Mouse (Mus musculus) myocyte (in vitro differentiated cells): Measurements from ENCODE around the gene Siglece. TPM values are rescaled to one million over a fixed set of nuclear protein-coding genes. Genes with fewer than 3 reads are reported as not detected.
"Not testable (repeated sequence)": the region's sequence is repeated elsewhere in the genome, so short reads cannot be mapped to it uniquely, and the experiment has no call there.

Experiments
- H3K27me3 ChIP-seq: one replicate; pipeline ENCODE4 v1.6.1; 2011; ENCODE audit not compliant: control insufficient read depth, insufficient read depth, insufficient read length
- H3K36me3 ChIP-seq: one replicate; pipeline ENCODE4 v1.6.1; 2011; ENCODE audit not compliant: control insufficient read depth, insufficient read depth
- H3K4me2 ChIP-seq: one replicate; pipeline ENCODE4 v1.6.1; 2011; ENCODE audit warnings: low read depth, control low read depth
- H3K4me3 ChIP-seq: one replicate; pipeline ENCODE4 v1.5.1; 2011; ENCODE audit warnings: mild to moderate bottlenecking, control low read depth, moderate library complexity
- H3K79me2 ChIP-seq: one replicate; pipeline ENCODE4 v1.6.1; 2011; ENCODE audit not compliant: control insufficient read depth, insufficient read depth
- H3ac ChIP-seq: one replicate; pipeline ENCODE4 v1.6.1; 2011; ENCODE audit not compliant: control insufficient read depth, insufficient read length
- CEBPB ChIP-seq: IDR thresholded peaks from 2 replicates; pipeline ENCODE4 v1.6.1; 2011; ENCODE audit warnings: mild to moderate bottlenecking, moderate library complexity; ENCODE audit not compliant: poor library complexity, insufficient read depth, severe bottlenecking
- E2F4 ChIP-seq: IDR thresholded peaks from one replicate; pipeline ENCODE4 v1.6.1; 2011; ENCODE audit warnings: mild to moderate bottlenecking, control low read depth, moderate library complexity; ENCODE audit not compliant: insufficient read depth
- MAX ChIP-seq: IDR thresholded peaks from one replicate; pipeline ENCODE4 v1.6.1; 2011; ENCODE audit warnings: low read depth, mild to moderate bottlenecking, control low read depth
- MYOD1 ChIP-seq, 3 experiments: IDR thresholded peaks; one replicate each; pipeline ENCODE4 v1.6.1; 2011; ENCODE audit warnings: control low read depth in 2 of 3, low read depth in 2 of 3, mild to moderate bottlenecking in 2 of 3, moderate library complexity in 1 of 3; ENCODE audit not compliant: insufficient read length in 2 of 3, control insufficient read depth in 1 of 3
- MYOG ChIP-seq, 3 experiments: IDR thresholded peaks; one replicate each; pipeline ENCODE4 v1.6.1; 2011; ENCODE audit warnings: control low read depth in 2 of 3, low read depth in 2 of 3, mild to moderate bottlenecking in 2 of 3; ENCODE audit not compliant: insufficient read length in 2 of 3, control insufficient read depth in 1 of 3, insufficient read depth in 1 of 3
- POLR2A ChIP-seq: IDR thresholded peaks from one replicate; pipeline ENCODE4 v1.6.1; 2011; ENCODE audit warnings: low read depth, mild to moderate bottlenecking, control low read depth, moderate library complexity; ENCODE audit not compliant: insufficient read length
- POLR2AphosphoS2 ChIP-seq: IDR thresholded peaks from one replicate; pipeline ENCODE4 v1.6.1; 2011; ENCODE audit warnings: low read depth, control low read depth; ENCODE audit not compliant: insufficient read length
- REST ChIP-seq: IDR thresholded peaks from one replicate; pipeline ENCODE4 v1.6.1; 2011; ENCODE audit warnings: mild to moderate bottlenecking, control low read depth, moderate library complexity; ENCODE audit not compliant: insufficient read depth, insufficient read length
- SRF ChIP-seq: IDR thresholded peaks from one replicate; pipeline ENCODE4 v1.6.1; 2011; ENCODE audit warnings: low read depth; ENCODE audit not compliant: control insufficient read depth, insufficient read length
- TCF12 ChIP-seq: IDR thresholded peaks from one replicate; pipeline ENCODE4 v1.6.1; 2011; ENCODE audit warnings: mild to moderate bottlenecking, control low read depth; ENCODE audit not compliant: poor library complexity, insufficient read depth, severe bottlenecking
- TCF3 ChIP-seq: IDR thresholded peaks from one replicate; pipeline ENCODE4 v1.6.1; 2011; ENCODE audit warnings: low read depth, control low read depth; ENCODE audit not compliant: insufficient read length
- USF1 ChIP-seq: IDR thresholded peaks from one replicate; pipeline ENCODE4 v1.6.1; 2011; ENCODE audit warnings: low read depth, mild to moderate bottlenecking, control low read depth, moderate library complexity
- polyA plus RNA-seq: library from polyadenylated mRNA; unstranded; fragments of >200 nt; fragmentation: generic; extraction: Trizol; gene quantifications from one replicate; pipeline ENCODE4 v1.2.1, GENCODE M21; 2012; ENCODE audit warnings: missing spikeins

The Siglece gene
- not detected for polyA plus RNA-seq

- Histone ChIP-seq H3K27me3 (peaks cover 13% of the 10 kb centered on the region), H3ac (no peak within 1 kb of the TSS), H3K4me3 (no peak within 1 kb of the TSS), H3K36me3 (no peaks in the 10 kb centered on the region), H3K4me2 (no peak within 1 kb of the TSS), H3K79me2 (no peaks in the 10 kb centered on the region)
- TF ChIP-seq CEBPB, result no peak
- no peak for TF ChIP-seq SRF
- no peak for TF ChIP-seq TCF12
- TF ChIP-seq USF1, result no peak
- TF ChIP-seq TCF3, result no peak
- no peak for TF ChIP-seq E2F4
- no peak for TF ChIP-seq MYOG (IDR thresholded peaks at IDR 0.05; ENCODE audit: control insufficient read depth in 1 of 3, insufficient read depth in 1 of 3, insufficient read length in 2 of 3, low read depth in 2 of 3)
- no peak for TF ChIP-seq MAX
- TF ChIP-seq POLR2A, result no peak
- no peak for TF ChIP-seq MYOD1 (IDR thresholded peaks at IDR 0.05; ENCODE audit: control insufficient read depth in 1 of 3, insufficient read length in 2 of 3, low read depth in 2 of 3)
- no peak for TF ChIP-seq REST
- TF ChIP-seq POLR2AphosphoS2, result no peak
Measured at GRCm38 (mm10) chr7:43660002-43660401, at the start of gene Siglece. Gene Siglece (minus strand): TSS chr7:43660161.

GRCm38 (mm10) chr7:43690118-43690517, 30.2 kb upstream of the Siglece start, which contains the start of gene Klk14:
Gene Klk14 (plus strand): TSS chr7:43690418.
- Histone ChIP-seq H3K36me3 (no peaks in the 10 kb centered on the region), H3ac (no peak within 1 kb of the TSS), H3K4me3 (no peak within 1 kb of the TSS), H3K79me2 (no peaks in the 10 kb centered on the region), H3K27me3 (no peaks in the 10 kb centered on the region), H3K4me2 (no peak within 1 kb of the TSS)
- TF ChIP-seq TCF12, result no peak
- no peak for TF ChIP-seq POLR2A
- TF ChIP-seq CEBPB, result no peak
- no peak for TF ChIP-seq MYOD1 (IDR thresholded peaks at IDR 0.05; ENCODE audit: control insufficient read depth in 1 of 3, insufficient read length in 2 of 3, low read depth in 2 of 3)
- TF ChIP-seq MAX, result no peak
- TF ChIP-seq REST, result no peak
- no peak for TF ChIP-seq SRF
- no peak for TF ChIP-seq USF1
- no peak for TF ChIP-seq MYOG (IDR thresholded peaks at IDR 0.05; ENCODE audit: control insufficient read depth in 1 of 3, insufficient read depth in 1 of 3, insufficient read length in 2 of 3, low read depth in 2 of 3)
- no peak for TF ChIP-seq E2F4
- no peak for TF ChIP-seq TCF3
- TF ChIP-seq POLR2AphosphoS2, result no peak

DNA sequence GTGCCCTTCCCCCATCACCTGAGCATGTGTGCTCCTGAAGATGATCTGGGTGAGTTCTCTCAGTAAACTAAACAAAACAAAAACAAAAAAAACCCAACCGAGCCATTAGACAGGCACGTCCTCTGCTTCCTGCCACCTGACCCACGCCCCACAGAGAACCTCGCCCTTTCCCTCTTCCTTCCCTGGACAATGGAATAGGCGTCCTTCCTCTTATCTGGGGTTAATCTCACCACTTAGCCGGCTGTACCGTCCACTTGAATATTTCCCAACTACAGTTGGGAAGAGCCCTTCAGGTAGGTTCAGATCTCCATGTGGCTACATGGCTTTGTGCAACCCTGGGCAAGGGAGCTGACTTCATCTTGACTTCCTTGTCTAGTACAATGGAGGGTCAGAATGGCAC, 25.1 kb upstream of the Siglece start:
- Histone ChIP-seq H3K36me3 (no peaks in the 10 kb centered on the region), H3ac (no peak overlapping the region), H3K79me2 (no peaks in the 10 kb centered on the region), H3K4me3 (no peak overlapping the region), H3K4me2 (no peak overlapping the region), H3K27me3 (no peaks in the 10 kb centered on the region)
- TF ChIP-seq TCF3 (no peak), CEBPB (no peak), TCF12 (no peak), MAX (no peak), USF1 (no peak), REST (no peak), SRF (no peak)

DNA sequence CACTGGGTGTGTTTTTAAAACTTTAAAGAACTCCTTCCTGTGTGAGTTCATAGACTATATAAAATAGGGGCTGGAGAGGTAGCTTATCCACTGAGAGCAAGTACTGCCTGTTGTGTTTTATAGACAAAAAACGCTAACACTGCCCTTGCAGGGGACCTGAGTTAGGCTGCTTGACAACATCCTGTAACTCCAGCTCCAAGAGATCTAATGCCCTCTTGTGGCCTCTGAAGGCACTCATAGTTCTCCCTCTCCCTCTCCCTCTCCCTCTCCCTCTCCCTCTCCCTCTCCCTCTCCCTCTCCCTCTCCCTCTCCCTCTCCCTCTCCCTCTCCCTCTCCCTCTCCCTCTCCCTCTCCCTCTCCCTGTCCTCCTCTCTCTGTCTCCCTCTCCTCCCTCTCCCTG, 22.6 kb upstream of the Siglece start:
- H3K4me2 ChIP-seq, H3K79me2 ChIP-seq, H3K36me3 ChIP-seq, H3K4me3 ChIP-seq, H3K27me3 ChIP-seq, H3ac ChIP-seq: not testable (repeated sequence)

GRCm38 (mm10) chr7:43680960-43681359, 21.0 kb upstream of the Siglece start:
- no peak for TF ChIP-seq MAX
- no peak for TF ChIP-seq USF1
- TF ChIP-seq REST, result no peak
- no peak for TF ChIP-seq POLR2A
- TF ChIP-seq POLR2AphosphoS2, result no peak
- TF ChIP-seq MYOG (IDR thresholded peaks at IDR 0.05; ENCODE audit: control insufficient read depth in 1 of 3, insufficient read depth in 1 of 3, insufficient read length in 2 of 3, low read depth in 2 of 3), result no peak
- TF ChIP-seq MYOD1 (IDR thresholded peaks at IDR 0.05; ENCODE audit: control insufficient read depth in 1 of 3, insufficient read length in 2 of 3, low read depth in 2 of 3), result no peak
- no peaks in the 10 kb centered on the region for H3K79me2 ChIP-seq
- H3K4me3 ChIP-seq, result no peak overlapping the region
- no peaks in the 10 kb centered on the region for H3K27me3 ChIP-seq
- no peak overlapping the region for H3K4me2 ChIP-seq
- H3K36me3 ChIP-seq, result peaks cover 9% of the 10 kb centered on the region
- H3ac ChIP-seq, result no peak overlapping the region

DNA sequence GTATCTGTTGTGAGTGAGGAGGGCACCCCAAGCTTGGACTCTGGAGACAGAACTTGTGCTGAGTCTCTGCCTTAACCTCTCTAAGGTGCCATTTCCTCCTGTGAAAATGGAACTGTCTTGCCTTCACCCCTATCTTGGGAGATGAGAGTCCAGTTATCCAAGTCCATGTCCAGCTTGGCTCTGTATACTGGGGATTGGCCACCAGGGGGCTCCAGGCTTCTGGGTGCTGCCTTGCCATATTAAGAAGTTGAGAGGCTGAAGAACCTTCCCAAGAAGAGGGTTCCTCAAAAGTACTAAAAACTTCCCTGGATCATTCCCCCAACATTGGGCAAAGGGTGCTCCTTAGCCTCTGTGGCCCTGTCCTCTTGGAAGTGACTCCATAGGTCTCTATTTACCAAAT, 18.6 kb upstream of the Siglece start:
- Histone ChIP-seq H3K4me2 (no peak overlapping the region), H3K4me3 (no peak overlapping the region), H3K79me2 (peaks cover 9% of the 10 kb centered on the region), H3K27me3 (no peaks in the 10 kb centered on the region), H3K36me3 (peaks cover 10% of the 10 kb centered on the region), H3ac (no peak overlapping the region)
- TF ChIP-seq USF1 (no peak), TCF12 (no peak), SRF (no peak), TCF3 (no peak), CEBPB (no peak), REST (no peak), MYOD1 (IDR thresholded peaks at IDR 0.05; ENCODE audit: control insufficient read depth in 1 of 3, insufficient read length in 2 of 3, low read depth in 2 of 3) (no peak)
